Mouse (Mus musculus) embryonic facial prominence, embryonic 15.5 days (tissue): ENCODE measurements around the gene Mei4. TPM values are rescaled to one million over a fixed set of nuclear protein-coding genes. Genes with fewer than 3 reads are reported as not detected.

Experiments
- ATAC-seq: fragments of 200-750 bp; cut with Nextera tagmentation; 2 replicates; pipeline ENCODE4 v1.8.0; 2017; ENCODE audit warnings: low read depth, moderate TSS enrichment; ENCODE audit not compliant: insufficient number of reproducible peaks, low FRiP score, low TSS enrichment
- H3K27ac ChIP-seq: fragments of 300-500 bp; sonication (generic); replicated peaks from 2 replicates; pipeline ENCODE4 v1.5.1; 2015; ENCODE audit warnings: mild to moderate bottlenecking, inconsistent platforms
- H3K27me3 ChIP-seq: fragments of 300-500 bp; sonication (generic); 2 replicates; pipeline ENCODE4 v1.6.1; 2015; ENCODE audit warnings: inconsistent platforms
- H3K36me3 ChIP-seq: fragments of 300-500 bp; sonication (generic); 2 replicates; pipeline ENCODE4 v1.6.1; 2015; ENCODE audit warnings: mild to moderate bottlenecking, inconsistent platforms
- H3K4me1 ChIP-seq: fragments of 300-500 bp; sonication (generic); 2 replicates; pipeline ENCODE4 v1.6.1; 2015; ENCODE audit warnings: inconsistent platforms
- H3K4me2 ChIP-seq: fragments of 300-500 bp; sonication (generic); replicated peaks from 2 replicates; pipeline ENCODE4 v1.6.1; 2015; ENCODE audit warnings: mild to moderate bottlenecking, inconsistent platforms
- H3K4me3 ChIP-seq: fragments of 300-500 bp; sonication (generic); replicated peaks from 2 replicates; pipeline ENCODE4 v1.5.1; 2015; ENCODE audit warnings: mild to moderate bottlenecking, inconsistent platforms
- H3K9ac ChIP-seq: fragments of 300-500 bp; sonication (generic); 2 replicates; pipeline ENCODE4 v1.6.1; 2015; ENCODE audit warnings: inconsistent platforms
- H3K9me3 ChIP-seq: fragments of 300-500 bp; sonication (generic); replicated peaks from 2 replicates; pipeline ENCODE4 v1.6.1; 2016; ENCODE audit warnings: inconsistent platforms
- WGBS: fragments of 180-500 bp; shearing (Covaris S2); methylation state at CpG from one replicate; pipeline ENCODE4 v1.1.7; 2015; 5-methylcytosine and 5-hydroxymethylcytosine counted together
- polyA plus RNA-seq: library from polyadenylated mRNA; unstranded; fragments of >200 nt; fragmentation: Nextera tagmentation; extraction: Ambion mirVana; gene quantifications from 2 replicates; pipeline ENCODE4 v1.2.1, GENCODE M21; 2015

Mei4 gene
- polyA plus RNA-seq, 1 experiment from 2014 or later = 1.7 TPM

GRCm38 (mm10) chr9:81956858-81957257 is 93.4 kb downstream of the Mei4 start:
- Histone ChIP-seq H3K36me3 (no peaks in the 10 kb centered on the region), H3K27me3 (no peaks in the 10 kb centered on the region), H3K27ac (no peak overlapping the region), H3K4me1 (no peaks in the 10 kb centered on the region), H3K9me3 (no peaks in the 10 kb centered on the region), H3K4me2 (no peak overlapping the region), H3K4me3 (no peak overlapping the region), H3K9ac (no peak overlapping the region)
- ATAC-seq = no peak
- WGBS = 68% methylated on average over 3 of the region's 3 CpGs

GRCm38 (mm10) chr9:81957842-81958241 is 94.4 kb downstream of the Mei4 start:
- no peak for ATAC-seq
- H3K4me1 ChIP-seq = no peaks in the 10 kb centered on the region
- no peak overlapping the region for H3K9ac ChIP-seq
- H3K36me3 ChIP-seq = no peaks in the 10 kb centered on the region
- no peaks in the 10 kb centered on the region for H3K27me3 ChIP-seq
- H3K9me3 ChIP-seq = no peaks in the 10 kb centered on the region
- 66% methylated on average over 2 of the region's 2 CpGs for WGBS
- H3K27ac ChIP-seq = no peak overlapping the region
- no peak overlapping the region for H3K4me2 ChIP-seq
- H3K4me3 ChIP-seq = no peak overlapping the region

DNA sequence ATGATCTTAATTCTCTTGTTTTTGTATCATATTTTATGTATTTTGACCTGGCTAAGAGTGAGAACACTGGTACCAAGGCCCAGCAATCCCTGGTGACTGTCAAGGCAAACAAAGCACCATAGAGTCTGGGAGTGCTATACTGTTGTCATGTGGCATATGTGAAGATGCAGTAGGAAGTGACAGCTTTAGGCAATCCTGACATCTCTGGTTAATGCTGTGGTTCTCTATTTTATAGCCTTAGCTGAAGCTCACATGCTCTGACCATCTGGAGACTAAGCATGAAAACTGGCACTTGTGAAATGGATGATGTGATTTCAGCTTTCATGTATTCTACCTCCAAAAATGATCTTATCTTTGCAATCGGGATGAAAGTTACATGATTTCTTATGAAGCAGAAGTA is 103.3 kb downstream of the Mei4 start:
- Histone ChIP-seq H3K9me3 (no peaks in the 10 kb centered on the region), H3K4me1 (no peaks in the 10 kb centered on the region), H3K27me3 (no peaks in the 10 kb centered on the region), H3K4me3 (no peak overlapping the region), H3K27ac (no peak overlapping the region), H3K9ac (no peak overlapping the region), H3K4me2 (no peak overlapping the region), H3K36me3 (no peaks in the 10 kb centered on the region)
- WGBS = 88% methylated on average over 1 of the region's 1 CpGs
- ATAC-seq = no peak

DNA sequence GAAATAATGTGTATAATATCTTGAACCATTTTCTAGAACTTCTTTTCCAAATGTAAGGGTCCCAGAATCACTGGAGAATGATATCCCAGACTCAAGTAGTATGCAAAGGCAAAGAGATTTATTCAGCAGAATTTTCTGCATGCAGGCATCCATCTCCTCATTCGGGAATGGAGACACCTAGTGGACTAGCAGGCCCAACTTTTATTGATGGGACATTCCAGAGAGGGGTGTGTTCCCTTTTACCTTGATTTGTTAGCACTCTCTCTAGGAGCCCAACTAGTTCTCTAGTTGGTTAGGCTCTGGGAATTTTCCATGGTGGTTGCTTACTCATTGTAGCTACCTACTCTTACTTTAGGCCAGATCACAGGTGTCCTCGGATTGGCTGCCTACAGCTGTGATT is 105.5 kb downstream of the Mei4 start:
- Histone ChIP-seq H3K4me3 (no peak overlapping the region), H3K36me3 (no peaks in the 10 kb centered on the region), H3K9ac (no peak overlapping the region), H3K4me2 (no peak overlapping the region), H3K27ac (no peak overlapping the region), H3K9me3 (no peaks in the 10 kb centered on the region), H3K27me3 (no peaks in the 10 kb centered on the region), H3K4me1 (no peaks in the 10 kb centered on the region)
- WGBS = 56% methylated on average over 2 of the region's 2 CpGs
- ATAC-seq = no peak

GRCm38 (mm10) chr9:81982461-81982860 is 119.0 kb downstream of the Mei4 start:
- H3K27ac ChIP-seq = no peak overlapping the region
- H3K27me3 ChIP-seq = no peaks in the 10 kb centered on the region
- H3K4me3 ChIP-seq = no peak overlapping the region
- H3K4me2 ChIP-seq = no peak overlapping the region
- no peak overlapping the region for H3K9ac ChIP-seq
- WGBS = 75% methylated on average over 3 of the region's 3 CpGs
- no peaks in the 10 kb centered on the region for H3K9me3 ChIP-seq
- no peaks in the 10 kb centered on the region for H3K36me3 ChIP-seq
- no peaks in the 10 kb centered on the region for H3K4me1 ChIP-seq
- no peak for ATAC-seq

DNA sequence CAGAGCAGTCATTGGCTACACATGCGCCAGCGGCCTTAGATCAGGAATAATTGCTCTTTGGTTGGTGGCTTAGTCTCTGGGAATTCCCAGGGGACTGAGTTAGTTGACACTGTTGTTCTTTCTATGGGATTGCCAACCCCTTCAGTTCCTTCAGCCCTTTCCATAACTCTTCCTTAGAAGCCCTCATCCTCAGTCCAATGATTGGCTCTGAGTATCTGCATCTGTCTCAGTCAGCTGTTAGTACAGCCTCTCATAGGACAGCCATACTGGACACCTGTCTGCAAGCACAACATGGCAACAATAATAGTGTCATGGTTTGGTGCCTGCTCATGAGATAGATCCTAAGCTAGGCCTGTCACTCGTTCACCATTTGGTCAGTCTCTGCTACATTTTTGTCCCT is 149.5 kb downstream of the Mei4 start:
- H3K9me3 ChIP-seq = no peaks in the 10 kb centered on the region

GRCm38 (mm10) chr9:82042515-82043056 is 179.1 kb downstream of the Mei4 start:
- Histone ChIP-seq H3K9ac (no peak overlapping the region), H3K4me2 (no peak overlapping the region), H3K27ac (no peak overlapping the region), H3K27me3 (no peaks in the 10 kb centered on the region), H3K4me3 (no peak overlapping the region), H3K9me3 (no peaks in the 10 kb centered on the region), H3K36me3 (no peaks in the 10 kb centered on the region), H3K4me1 (no peaks in the 10 kb centered on the region)
- ATAC-seq = no peak
- 65% methylated on average over 1 of the region's 1 CpGs for WGBS

More for the DNA sequence above, 149.5 kb downstream of the Mei4 start:
- H3K9ac ChIP-seq = no peak overlapping the region
- no peak overlapping the region for H3K4me3 ChIP-seq
- H3K4me1 ChIP-seq = no peaks in the 10 kb centered on the region
- no peaks in the 10 kb centered on the region for H3K36me3 ChIP-seq
- no peak overlapping the region for H3K4me2 ChIP-seq
- 78% methylated on average over 3 of the region's 3 CpGs for WGBS
- no peak overlapping the region for H3K27ac ChIP-seq
- H3K27me3 ChIP-seq = no peaks in the 10 kb centered on the region
- no peak for ATAC-seq

GRCm38 (mm10) chr9:82044517-82044916 is 181.0 kb downstream of the Mei4 start:
- H3K27ac ChIP-seq = no peak overlapping the region
- H3K27me3 ChIP-seq = no peaks in the 10 kb centered on the region
- no peaks in the 10 kb centered on the region for H3K9me3 ChIP-seq
- no peak overlapping the region for H3K9ac ChIP-seq
- no peak overlapping the region for H3K4me3 ChIP-seq
- no peak overlapping the region for H3K4me2 ChIP-seq
- H3K4me1 ChIP-seq = no peaks in the 10 kb centered on the region
- no peak for ATAC-seq
- 55% methylated on average over 2 of the region's 2 CpGs for WGBS
- H3K36me3 ChIP-seq = no peaks in the 10 kb centered on the region

DNA sequence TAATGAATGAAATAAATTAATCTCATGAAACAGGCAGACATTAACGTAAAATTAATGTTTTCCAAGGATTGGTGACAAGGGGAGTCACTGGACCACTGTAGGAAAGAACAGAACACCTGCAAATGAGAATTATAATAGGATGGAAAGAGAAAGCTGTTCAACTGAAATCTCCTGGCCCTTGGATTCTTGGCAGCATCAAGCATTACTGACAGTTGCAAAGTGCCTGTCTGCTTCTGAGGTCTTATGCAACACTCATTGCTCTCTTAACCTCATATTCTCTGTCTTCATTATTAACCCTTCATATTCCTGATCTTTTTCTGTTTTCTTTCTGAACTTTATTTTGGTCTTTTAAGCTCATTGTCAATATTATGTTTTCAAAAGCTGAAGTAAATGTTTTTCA is 210.4 kb downstream of the Mei4 start:
- H3K36me3 ChIP-seq = no peaks in the 10 kb centered on the region
- H3K27ac ChIP-seq = no peak overlapping the region
- no peak for ATAC-seq
- H3K27me3 ChIP-seq = no peaks in the 10 kb centered on the region
- no peak overlapping the region for H3K4me3 ChIP-seq
- H3K9me3 ChIP-seq = no peaks in the 10 kb centered on the region
- 64% methylated on average over 1 of the region's 1 CpGs for WGBS
- no peak overlapping the region for H3K9ac ChIP-seq
- no peak overlapping the region for H3K4me2 ChIP-seq
- H3K4me1 ChIP-seq = no peaks in the 10 kb centered on the region

DNA sequence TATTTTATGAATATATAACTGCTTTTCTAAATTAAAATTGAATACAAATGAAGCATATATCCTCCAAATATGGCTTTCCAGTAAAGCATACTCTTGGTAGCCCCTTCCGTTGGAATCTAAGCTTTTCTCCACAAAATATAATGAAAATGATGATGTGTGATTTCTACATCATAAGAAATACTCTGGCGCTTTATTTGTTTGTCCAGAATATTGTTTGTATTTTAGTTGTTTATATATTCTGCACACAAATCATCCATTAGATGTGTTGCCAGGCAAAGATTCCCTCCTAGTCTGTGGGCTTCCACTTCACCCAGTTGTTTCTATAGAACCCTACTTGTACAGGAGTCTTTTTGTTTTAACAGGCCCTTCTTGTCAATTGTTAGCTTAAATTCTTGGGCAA is 211.8 kb downstream of the Mei4 start:
- Histone ChIP-seq H3K36me3 (no peaks in the 10 kb centered on the region), H3K9me3 (no peaks in the 10 kb centered on the region), H3K9ac (no peak overlapping the region), H3K4me3 (no peak overlapping the region), H3K27me3 (no peaks in the 10 kb centered on the region), H3K4me1 (no peaks in the 10 kb centered on the region), H3K4me2 (no peak overlapping the region), H3K27ac (no peak overlapping the region)
- ATAC-seq = no peak
- WGBS = 86% methylated on average over 2 of the region's 2 CpGs

GRCm38 (mm10) chr9:82096409-82096808 is 232.9 kb downstream of the Mei4 start:
- no peaks in the 10 kb centered on the region for H3K27me3 ChIP-seq
- H3K4me2 ChIP-seq = no peak overlapping the region
- H3K9me3 ChIP-seq = no peaks in the 10 kb centered on the region
- no peak overlapping the region for H3K4me3 ChIP-seq
- H3K36me3 ChIP-seq = no peaks in the 10 kb centered on the region
- ATAC-seq = no peak
- H3K4me1 ChIP-seq = no peaks in the 10 kb centered on the region
- 85% methylated on average over 3 of the region's 3 CpGs for whole genome bisulfite sequencing
- H3K27ac ChIP-seq = no peak overlapping the region
- H3K9ac ChIP-seq = no peak overlapping the region

- ATAC-seq = no peak
- no peaks in the 10 kb centered on the region for H3K4me1 ChIP-seq
- no peaks in the 10 kb centered on the region for H3K27me3 ChIP-seq
- 80% methylated on average over 2 of the region's 2 CpGs for WGBS
- H3K4me2 ChIP-seq = no peak overlapping the region
- H3K9ac ChIP-seq = no peak overlapping the region
- H3K27ac ChIP-seq = no peak overlapping the region
- no peaks in the 10 kb centered on the region for H3K9me3 ChIP-seq
- no peaks in the 10 kb centered on the region for H3K36me3 ChIP-seq
- H3K4me3 ChIP-seq = no peak overlapping the region
Measured at GRCm38 (mm10) chr9:82114865-82115264, 251.4 kb downstream of the Mei4 start.
